Mouse (Mus musculus) heart, postnatal 0 days (tissue): ENCODE results near the gene Zmym1. TPM values are rescaled to one million over a fixed set of nuclear protein-coding genes. Genes with fewer than 3 reads are reported as not detected.
"Not testable (repeated sequence)": the region's sequence is repeated elsewhere in the genome, so short reads cannot be mapped to it uniquely, and the experiment has no call there.

ENCODE experiments used
- ATAC-seq: fragments of 200-750 bp; cut with Nextera tagmentation; 2 replicates; pipeline ENCODE4 v1.8.0; 2017; ENCODE audit warnings: low read depth, moderate number of reproducible peaks, moderate library complexity; ENCODE audit not compliant: insufficient read depth
- DNase-seq: peaks from one replicate; pipeline ENCODE4 v3.0.0-alpha.2; 2016; ENCODE audit warnings: low spot score
- H3K27ac ChIP-seq: fragments of 300-500 bp; sonication (generic); 2 replicates; pipeline ENCODE4 v1.5.1; 2014; ENCODE audit warnings: low read depth, mild to moderate bottlenecking
- H3K27me3 ChIP-seq: fragments of 300-500 bp; sonication (generic); 2 replicates; pipeline ENCODE4 v1.6.1; 2014; ENCODE audit warnings: low read length, mixed read lengths; ENCODE audit not compliant: control insufficient read depth, insufficient read depth
- H3K36me3 ChIP-seq: fragments of 300-500 bp; sonication (generic); replicated peaks from 2 replicates; pipeline ENCODE4 v1.6.1; 2014; ENCODE audit warnings: low read length, mixed read lengths; ENCODE audit not compliant: control insufficient read depth, insufficient read depth
- H3K4me1 ChIP-seq: fragments of 300-500 bp; sonication (generic); 2 replicates; pipeline ENCODE4 v1.6.1; 2014; ENCODE audit warnings: antibody characterized with exemption; ENCODE audit not compliant: control insufficient read depth, insufficient read depth
- H3K4me2 ChIP-seq: fragments of 300-500 bp; sonication (generic); 2 replicates; pipeline ENCODE4 v1.6.1; 2014; ENCODE audit warnings: low read depth, mild to moderate bottlenecking, low read length, moderate library complexity
- H3K4me3 ChIP-seq: fragments of 300-500 bp; sonication (generic); 2 replicates; pipeline ENCODE4 v1.5.1; 2014; ENCODE audit warnings: low read depth, low read length
- H3K9ac ChIP-seq: fragments of 300-500 bp; sonication (generic); replicated peaks from 2 replicates; pipeline ENCODE4 v1.6.1; 2014; ENCODE audit warnings: low read depth, low read length, mixed read lengths
- H3K9me3 ChIP-seq: fragments of 300-500 bp; sonication (generic); replicated peaks from 2 replicates; pipeline ENCODE4 v1.6.1; 2016; ENCODE audit warnings: low read length; ENCODE audit not compliant: control insufficient read depth
- CTCF ChIP-seq: IDR thresholded peaks from 2 replicates; pipeline ENCODE4 v1.5.1; 2016; ENCODE audit warnings: antibody characterized with exemption, control low read depth, low read depth
- EP300 ChIP-seq: IDR thresholded peaks from 2 replicates; pipeline ENCODE4 v1.6.1; 2016; ENCODE audit warnings: antibody characterized with exemption, low read depth
- WGBS: fragments of 180-500 bp; shearing (Covaris S2); extraction: QIAGEN DNeasy Blood & Tissue Kit; methylation state at CpG from one replicate; pipeline ENCODE4 v1.1.7; 2014; 5-methylcytosine and 5-hydroxymethylcytosine counted together
- polyA plus RNA-seq: library from polyadenylated mRNA; unstranded; fragments of >200 nt; fragmentation: Nextera tagmentation; extraction: Ambion mirVana; gene quantifications from 2 replicates; pipeline ENCODE4 v1.2.1, GENCODE M21; 2015
- total RNA-seq: library from RNA; depleted of rRNA; stranded (reverse); fragments of >200 nt; gene quantifications from 2 replicates; pipeline ENCODE4 v1.2.3, GENCODE M21; 2014; ENCODE audit warnings: low replicate concordance

Gene Zmym1
- total and polyA plus RNA-seq, 2 experiments from 2014 or later: 6.4 to 6.6 TPM

GRCm38 (mm10) chr4:127016366-127016765 is 44.6 kb downstream of the Zmym1 start:
- TF ChIP-seq EP300: no peak
- no peak for TF ChIP-seq CTCF
- whole genome bisulfite sequencing: 80% methylated on average over 4 of the region's 4 CpGs

GRCm38 (mm10) chr4:127015294-127015993 is 45.5 kb downstream of the Zmym1 start:
- H3K9ac ChIP-seq, H3K4me1 ChIP-seq, H3K36me3 ChIP-seq, H3K9me3 ChIP-seq, H3K27me3 ChIP-seq: not testable (repeated sequence)
- ATAC-seq (peak; percentile 96), DNase-seq (peak; percentile 88)
- H3K4me2 ChIP-seq: peak overlapping the region; percentile 34; the same call in 1 of the 2 replicates
- peak overlapping the region; percentile 32 for H3K4me3 ChIP-seq
- TF ChIP-seq CTCF (peak; percentile 95), EP300 (0 out of 2 replicates have a peak, but pooled peaks have one; percentile 33)
- WGBS: 20% methylated on average over 14 of the region's 26 CpGs
- peak overlapping the region; percentile 77 for H3K27ac ChIP-seq

More at GRCm38 (mm10) chr4:127016366-127016765, 44.6 kb downstream of the Zmym1 start:
- ATAC-seq (no peak), DNase-seq (no peak)
- Histone ChIP-seq H3K4me3 (no peak overlapping the region), H3K4me2 (no peak overlapping the region), H3K9ac (no peak overlapping the region), H3K36me3 (no peaks in the 10 kb centered on the region), H3K4me1 (no peaks in the 10 kb centered on the region), H3K9me3 (no peaks in the 10 kb centered on the region), H3K27ac (no peak overlapping the region), H3K27me3 (no peaks in the 10 kb centered on the region)

- no peaks in the 10 kb centered on the region for H3K9me3 ChIP-seq
- H3K36me3 ChIP-seq: no peaks in the 10 kb centered on the region
- peak overlapping the region; percentile 33 for H3K4me3 ChIP-seq
- no peaks in the 10 kb centered on the region for H3K27me3 ChIP-seq
- 0 out of 2 replicates have a peak overlapping the region, but pooled peaks have one; percentile 29 for H3K9ac ChIP-seq
- H3K4me2 ChIP-seq: peak overlapping the region; percentile 57
- no peak overlapping the region for H3K27ac ChIP-seq
- DNase-seq (no peak), ATAC-seq (no peak)
- H3K4me1 ChIP-seq: peaks cover 7% of the 10 kb centered on the region; the same call in 1 of the 2 replicates
- WGBS: 19% methylated on average over 25 of the region's 25 CpGs
- TF ChIP-seq EP300: no peak
- TF ChIP-seq CTCF: no peak
Observed at GRCm38 (mm10) chr4:127005113-127005936, 55.6 kb downstream of the Zmym1 start.

- Histone ChIP-seq H3K4me3 (no peak overlapping the region), H3K9me3 (no peaks in the 10 kb centered on the region)
- WGBS: 76% methylated on average over 3 of the region's 3 CpGs
Observed at GRCm38 (mm10) chr4:127004384-127004783, 56.6 kb downstream of the Zmym1 start.

GRCm38 (mm10) chr4:127000601-127001105 is 60.3 kb downstream of the Zmym1 start:
- H3K4me3 ChIP-seq: no peak overlapping the region
- no peak overlapping the region for H3K9ac ChIP-seq
- ATAC-seq: no peak
- H3K27ac ChIP-seq: no peak overlapping the region
- H3K4me2 ChIP-seq: no peak overlapping the region
- no peaks in the 10 kb centered on the region for H3K9me3 ChIP-seq
- no peaks in the 10 kb centered on the region for H3K36me3 ChIP-seq
- WGBS: 40% methylated on average over 8 of the region's 8 CpGs
- DNase-seq: no peak
- H3K27me3 ChIP-seq: no peaks in the 10 kb centered on the region
- H3K4me1 ChIP-seq: peaks cover 7% of the 10 kb centered on the region; the same call in 1 of the 2 replicates
- TF ChIP-seq CTCF: no peak
- TF ChIP-seq EP300: no peak

More at GRCm38 (mm10) chr4:127004384-127004783, 56.6 kb downstream of the Zmym1 start:
- no peaks in the 10 kb centered on the region for H3K27me3 ChIP-seq
- no peak overlapping the region for H3K9ac ChIP-seq
- H3K36me3 ChIP-seq: no peaks in the 10 kb centered on the region
- no peak overlapping the region for H3K27ac ChIP-seq
- ATAC-seq (no peak), DNase-seq (no peak)
- no peak overlapping the region for H3K4me2 ChIP-seq
- no peak for TF ChIP-seq CTCF
- no peak for TF ChIP-seq EP300
- peaks cover 7% of the 10 kb centered on the region; the same call in 1 of the 2 replicates for H3K4me1 ChIP-seq

- not testable (repeated sequence) for H3K4me1 ChIP-seq, DNase-seq, H3K27me3 ChIP-seq, H3K9me3 ChIP-seq, H3K4me3 ChIP-seq, ATAC-seq, H3K4me2 ChIP-seq, H3K36me3 ChIP-seq, H3K9ac ChIP-seq, H3K27ac ChIP-seq
- 97% methylated on average over 16 of the region's 16 CpGs for WGBS
Observed at GRCm38 (mm10) chr4:126999372-126999771, 61.6 kb downstream of the Zmym1 start.
